Mouse (Mus musculus) embryonic facial prominence, embryonic 11.5 days (tissue): ENCODE measurements at regions not wholly inside any gene's neighbourhood (a gene's known extent, or its start where the extent isn't known, plus 50 kb on each side); places are given as distances from the start of the nearest gene placed in this dataset.

Experiments
- ATAC-seq: fragments of 200-750 bp; cut with Nextera tagmentation; replicated peaks from 2 replicates; pipeline ENCODE4 v1.8.0; 2017; ENCODE audit warnings: low read depth; ENCODE audit not compliant: insufficient number of reproducible peaks, low FRiP score, low TSS enrichment
- DNase-seq: peaks from one replicate; pipeline ENCODE4 v3.0.0-alpha.2; 2015; ENCODE audit warnings: low spot score
- H3K27ac ChIP-seq: fragments of 300-500 bp; sonication (generic); replicated peaks from 2 replicates; pipeline ENCODE4 v1.5.1; 2014; ENCODE audit warnings: mild to moderate bottlenecking, low read depth, low read length, control low read depth
- H3K27me3 ChIP-seq: fragments of 300-500 bp; sonication (generic); 2 replicates; pipeline ENCODE4 v1.6.1; 2014; ENCODE audit warnings: mild to moderate bottlenecking, low read length, moderate library complexity, mixed read lengths; ENCODE audit not compliant: control insufficient read depth, insufficient read depth
- H3K36me3 ChIP-seq: fragments of 300-500 bp; sonication (generic); replicated peaks from 2 replicates; pipeline ENCODE4 v1.6.1; 2014; ENCODE audit warnings: low read depth, mild to moderate bottlenecking, low read length, moderate library complexity, mixed read lengths; ENCODE audit not compliant: control insufficient read depth, insufficient read depth
- H3K4me1 ChIP-seq: fragments of 300-500 bp; sonication (generic); 2 replicates; pipeline ENCODE4 v1.6.1; 2014; ENCODE audit warnings: low read length, mixed read lengths; ENCODE audit not compliant: control insufficient read depth, insufficient read depth
- H3K4me2 ChIP-seq: fragments of 300-500 bp; sonication (generic); 2 replicates; pipeline ENCODE4 v1.6.1; 2014; ENCODE audit warnings: low read depth, mild to moderate bottlenecking, control low read depth, low read length, moderate library complexity
- H3K4me3 ChIP-seq: fragments of 300-500 bp; sonication (generic); 2 replicates; pipeline ENCODE4 v1.5.1; 2014; ENCODE audit warnings: low read depth, low read length, control low read depth
- H3K9ac ChIP-seq: fragments of 300-500 bp; sonication (generic); replicated peaks from 2 replicates; pipeline ENCODE4 v1.6.1; 2014; ENCODE audit warnings: mild to moderate bottlenecking, control low read depth, low read length
- H3K9me3 ChIP-seq: fragments of 300-500 bp; sonication (generic); replicated peaks from 2 replicates; pipeline ENCODE4 v1.6.1; 2016; ENCODE audit warnings: mild to moderate bottlenecking, low read length, inconsistent platforms, mixed read lengths; ENCODE audit not compliant: control insufficient read depth
- WGBS: fragments of 180-500 bp; shearing (Covaris S2); extraction: QIAGEN DNeasy Blood & Tissue Kit; methylation state at CpG from one replicate; pipeline ENCODE4 v1.1.7; 2014; 5-methylcytosine and 5-hydroxymethylcytosine counted together

DNA sequence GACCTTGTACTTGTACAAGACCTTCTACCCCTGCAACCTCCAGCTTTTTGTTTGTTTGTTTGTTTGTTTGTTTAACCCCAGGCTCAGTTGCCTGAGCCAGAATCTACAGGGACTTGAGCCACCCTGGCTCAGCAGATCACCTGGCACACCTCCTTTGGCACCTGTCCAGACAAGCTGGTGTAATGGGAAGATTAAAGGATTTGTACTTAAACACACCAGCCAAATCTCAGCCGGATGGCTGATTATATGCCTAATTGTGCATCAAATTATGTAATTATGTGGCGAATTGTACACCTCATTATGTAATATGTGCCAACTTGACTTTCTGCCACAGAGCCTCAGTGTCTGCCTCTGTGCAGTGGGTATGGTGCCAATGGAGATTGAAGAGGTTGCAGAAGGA lies 133.2 kb downstream of the Plekhb2 start:
- Histone ChIP-seq H3K36me3 (no peaks in the 10 kb centered on the region), H3K4me2 (no peak overlapping the region), H3K27me3 (no peaks in the 10 kb centered on the region), H3K27ac (no peak overlapping the region), H3K4me3 (no peak overlapping the region), H3K4me1 (no peaks in the 10 kb centered on the region), H3K9ac (no peak overlapping the region), H3K9me3 (no peaks in the 10 kb centered on the region)
- WGBS: 70% methylated on average over 2 of the region's 2 CpGs
- DNase-seq (no peak), ATAC-seq (no peak)

DNA sequence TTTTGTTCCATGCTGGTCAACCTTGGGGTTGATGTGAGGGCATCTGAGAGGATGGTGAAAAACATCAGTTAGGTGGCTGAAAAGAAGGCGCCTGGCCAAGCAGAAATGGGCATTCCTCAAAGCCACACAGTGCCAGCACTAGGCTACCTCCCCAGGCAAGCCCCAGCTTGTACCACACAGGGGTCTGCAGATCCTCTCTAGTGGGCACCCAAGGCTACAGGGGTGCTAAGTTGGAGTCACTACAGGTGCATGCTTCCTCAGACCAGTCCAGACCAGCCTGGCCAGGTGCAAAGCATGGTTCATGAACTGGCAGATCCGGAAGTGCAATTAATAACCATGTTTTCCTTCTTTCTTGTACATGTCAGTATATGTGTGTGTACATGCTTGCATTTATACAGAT lies 137.1 kb downstream of the Plekhb2 start:
- H3K4me2 ChIP-seq: no peak overlapping the region
- no peak overlapping the region for H3K27ac ChIP-seq
- H3K4me1 ChIP-seq: no peaks in the 10 kb centered on the region
- H3K4me3 ChIP-seq: no peak overlapping the region
- WGBS: 80% methylated on average over 2 of the region's 2 CpGs
- H3K9me3 ChIP-seq: no peaks in the 10 kb centered on the region
- H3K36me3 ChIP-seq: no peaks in the 10 kb centered on the region
- H3K9ac ChIP-seq: no peak overlapping the region
- DNase-seq (no peak), ATAC-seq (no peak)
- H3K27me3 ChIP-seq: no peaks in the 10 kb centered on the region

- Histone ChIP-seq H3K9ac (no peak overlapping the region), H3K27ac (no peak overlapping the region), H3K9me3 (no peaks in the 10 kb centered on the region), H3K4me1 (no peaks in the 10 kb centered on the region), H3K4me2 (no peak overlapping the region), H3K36me3 (no peaks in the 10 kb centered on the region), H3K4me3 (no peak overlapping the region), H3K27me3 (no peaks in the 10 kb centered on the region)
- WGBS: 74% methylated on average over 8 of the region's 8 CpGs
- no peak for DNase-seq
- ATAC-seq: no peak
Measured at GRCm38 (mm10) chr1:34987650-34988221, 138.0 kb downstream of the Plekhb2 start.

GRCm38 (mm10) chr1:34988225-34988624 lies 138.4 kb downstream of the Plekhb2 start:
- ATAC-seq: no peak
- no peak overlapping the region for H3K9ac ChIP-seq
- H3K36me3 ChIP-seq: no peaks in the 10 kb centered on the region
- no peaks in the 10 kb centered on the region for H3K27me3 ChIP-seq
- H3K4me3 ChIP-seq: no peak overlapping the region
- DNase-seq: peak; percentile 5
- no peaks in the 10 kb centered on the region for H3K4me1 ChIP-seq
- 76% methylated on average over 7 of the region's 7 CpGs for WGBS
- no peaks in the 10 kb centered on the region for H3K9me3 ChIP-seq
- no peak overlapping the region for H3K27ac ChIP-seq
- no peak overlapping the region for H3K4me2 ChIP-seq

GRCm38 (mm10) chr1:35000801-35001200 lies 151.0 kb downstream of the Plekhb2 start:
- Histone ChIP-seq H3K27me3 (no peaks in the 10 kb centered on the region), H3K4me3 (no peak overlapping the region), H3K9me3 (no peaks in the 10 kb centered on the region), H3K4me2 (no peak overlapping the region), H3K9ac (no peak overlapping the region), H3K4me1 (no peaks in the 10 kb centered on the region), H3K27ac (no peak overlapping the region), H3K36me3 (no peaks in the 10 kb centered on the region)
- DNase-seq (no peak), ATAC-seq (no peak)
- 89% methylated on average over 1 of the region's 1 CpGs for WGBS

- ATAC-seq: no peak
- WGBS: 66% methylated on average over 4 of the region's 4 CpGs
Measured at GRCm38 (mm10) chr1:35017471-35017870, 167.7 kb downstream of the Plekhb2 start.

GRCm38 (mm10) chr1:35032619-35033018 lies 182.8 kb downstream of the Plekhb2 start:
- ATAC-seq: no peak
- 65% methylated on average over 4 of the region's 4 CpGs for WGBS

More at GRCm38 (mm10) chr1:35017471-35017870, 167.7 kb downstream of the Plekhb2 start:
- Histone ChIP-seq H3K4me3 (no peak overlapping the region), H3K36me3 (no peaks in the 10 kb centered on the region), H3K4me2 (no peak overlapping the region), H3K9me3 (no peaks in the 10 kb centered on the region), H3K4me1 (no peaks in the 10 kb centered on the region), H3K27me3 (no peaks in the 10 kb centered on the region), H3K27ac (no peak overlapping the region), H3K9ac (no peak overlapping the region)
- peak; percentile 78 for DNase-seq

DNA sequence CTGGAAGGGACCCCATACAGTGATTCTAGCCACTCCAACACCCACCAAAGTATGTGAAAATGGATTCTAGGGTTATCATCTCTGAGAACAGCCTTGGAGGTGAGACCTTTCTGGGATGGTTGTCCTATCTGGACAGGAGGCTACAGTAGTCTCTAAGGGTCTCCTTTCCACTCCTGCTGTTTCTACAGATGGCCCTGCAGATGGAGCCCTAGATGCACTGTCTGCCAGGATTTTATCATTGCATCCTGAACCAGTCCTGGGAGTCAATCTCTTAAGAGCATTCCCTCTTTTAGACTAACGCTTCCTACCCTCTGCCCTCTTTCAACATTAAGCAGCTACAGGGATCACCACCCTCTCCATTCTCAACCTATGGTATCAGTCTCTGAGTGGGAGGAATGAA lies 223.0 kb downstream of the Plekhb2 start:
- 88% methylated on average over 1 of the region's 1 CpGs for WGBS
- Histone ChIP-seq H3K4me1 (no peaks in the 10 kb centered on the region), H3K4me2 (no peak overlapping the region), H3K9ac (no peak overlapping the region), H3K27me3 (no peaks in the 10 kb centered on the region), H3K9me3 (no peaks in the 10 kb centered on the region), H3K27ac (no peak overlapping the region), H3K4me3 (no peak overlapping the region), H3K36me3 (no peaks in the 10 kb centered on the region)
- ATAC-seq (no peak), DNase-seq (no peak)

More at GRCm38 (mm10) chr1:35032619-35033018, 182.8 kb downstream of the Plekhb2 start:
- no peaks in the 10 kb centered on the region for H3K27me3 ChIP-seq
- H3K27ac ChIP-seq: no peak overlapping the region
- H3K9ac ChIP-seq: no peak overlapping the region
- peak; percentile 38 for DNase-seq
- no peaks in the 10 kb centered on the region for H3K9me3 ChIP-seq
- H3K4me2 ChIP-seq: no peak overlapping the region
- no peak overlapping the region for H3K4me3 ChIP-seq
- no peaks in the 10 kb centered on the region for H3K4me1 ChIP-seq
- H3K36me3 ChIP-seq: no peaks in the 10 kb centered on the region
